Mouse (Mus musculus) retina, adult 2 months (tissue): Measurements from ENCODE around the gene Rpl23.

ENCODE experiments used
- DNase-seq: peaks from one replicate; pipeline ENCODE4 v3.0.0-alpha.2; 2012; ENCODE audit warnings: low read depth, low spot score

The Rpl23 gene

DNA sequence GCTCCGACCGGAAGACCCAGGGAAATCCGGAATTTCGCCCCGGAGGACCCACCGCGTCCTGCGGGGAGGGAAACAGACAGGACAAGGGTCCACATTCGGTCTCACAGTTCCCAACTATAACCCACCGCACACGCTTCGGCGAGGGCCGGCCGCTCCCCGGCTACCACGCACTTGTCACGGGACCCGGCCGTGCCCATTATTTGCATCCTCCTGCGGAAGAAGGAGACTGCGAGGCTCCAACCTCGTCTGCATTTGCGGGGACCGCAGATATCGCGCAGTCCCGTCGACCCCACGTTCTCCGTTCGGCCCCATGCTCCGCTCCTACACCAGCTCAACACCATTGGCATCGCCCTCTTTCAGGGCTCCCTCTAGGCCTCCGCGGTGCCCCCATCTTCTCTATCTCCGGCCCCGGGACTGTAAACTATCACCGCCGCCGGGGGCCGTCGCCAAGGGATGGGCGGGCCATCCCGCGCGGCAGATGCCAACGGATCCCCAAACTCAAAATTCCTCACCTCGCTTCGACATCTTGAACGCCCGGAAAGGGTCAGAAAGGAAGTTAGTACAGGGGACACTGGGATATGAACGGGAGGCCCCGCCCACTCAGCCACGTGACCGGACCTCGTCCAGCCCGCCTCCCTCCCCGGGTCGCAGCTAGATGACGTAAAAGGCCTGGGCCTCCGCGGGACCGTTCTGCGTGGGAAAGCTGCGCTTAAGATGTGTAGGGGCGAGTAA, at the start of gene Rpl23:
Gene Rpl23 (minus strand): TSS at position 606 of the 732 bp plus-strand sequence.
- DNase-seq: peak; percentile 97

DNA sequence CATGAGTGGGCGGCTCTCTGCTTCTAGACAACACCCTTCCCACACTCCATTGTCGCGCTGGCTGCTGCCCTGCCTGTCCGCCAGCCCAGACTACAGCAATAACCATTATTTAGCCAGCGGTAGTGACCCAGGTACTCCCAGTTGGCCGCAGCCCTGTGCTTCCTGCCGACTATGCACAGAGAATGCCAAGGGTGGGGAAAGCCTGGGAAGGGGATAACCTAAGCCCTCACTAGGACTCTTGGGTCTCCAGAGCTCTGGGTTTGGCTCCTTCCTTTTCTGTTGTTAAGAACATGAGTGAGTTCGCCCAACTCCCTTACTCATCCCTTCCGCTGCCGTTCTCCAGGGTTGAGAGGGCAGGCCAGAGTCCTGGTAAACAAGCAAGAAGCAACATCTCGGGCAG, 49.8 kb upstream of the Rpl23 start:
- DNase-seq: no peak

DNA sequence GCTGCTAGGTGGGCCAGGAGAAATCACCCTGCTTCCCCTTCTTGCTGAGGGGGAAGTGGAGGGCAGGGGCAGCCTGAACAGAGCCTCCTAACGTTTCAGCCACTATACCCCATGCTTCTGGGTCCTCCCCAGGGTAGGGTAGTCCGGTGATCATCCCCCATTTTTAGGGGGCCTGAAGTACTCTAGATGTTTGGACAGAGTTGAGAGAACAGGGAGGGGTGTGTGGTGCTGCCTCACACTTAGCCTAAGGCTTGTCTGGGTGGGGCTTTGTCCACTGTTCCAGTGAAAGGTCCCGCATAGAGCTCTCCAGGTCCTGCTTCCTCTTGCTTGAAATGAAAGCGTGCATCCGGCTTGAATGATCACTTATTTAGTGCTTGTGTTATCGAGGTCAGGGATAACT, 48.3 kb upstream of the Rpl23 start:
- no peak for DNase-seq

DNA sequence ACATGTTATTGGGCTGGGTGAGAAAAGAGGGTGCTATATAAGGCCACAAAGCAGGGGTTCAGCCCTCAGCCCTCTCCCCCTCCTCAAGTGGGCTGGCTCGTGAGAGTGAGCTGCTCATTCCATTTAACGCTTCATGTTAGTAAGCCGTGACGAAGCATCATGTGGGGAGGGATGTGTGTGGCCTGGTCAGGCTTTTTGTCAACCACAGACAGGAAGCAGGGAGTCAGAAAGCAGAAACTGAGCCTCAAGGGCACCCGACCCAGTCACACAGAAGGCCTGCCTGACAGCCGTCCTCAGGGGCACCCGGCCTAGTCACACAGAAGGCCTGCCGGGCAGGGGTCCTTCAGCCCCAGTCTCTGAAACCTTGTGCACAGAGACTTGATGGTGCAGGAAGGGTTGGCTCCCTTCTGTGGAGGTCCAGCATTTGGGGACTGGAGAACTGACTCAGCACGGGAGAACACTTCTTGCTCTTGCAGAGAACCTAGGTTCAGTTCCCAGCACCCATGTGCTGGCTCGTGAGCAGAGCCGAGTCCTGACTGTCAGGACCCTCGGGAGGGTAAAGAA, 47.8 kb upstream of the Rpl23 start:
- no peak for DNase-seq

DNA sequence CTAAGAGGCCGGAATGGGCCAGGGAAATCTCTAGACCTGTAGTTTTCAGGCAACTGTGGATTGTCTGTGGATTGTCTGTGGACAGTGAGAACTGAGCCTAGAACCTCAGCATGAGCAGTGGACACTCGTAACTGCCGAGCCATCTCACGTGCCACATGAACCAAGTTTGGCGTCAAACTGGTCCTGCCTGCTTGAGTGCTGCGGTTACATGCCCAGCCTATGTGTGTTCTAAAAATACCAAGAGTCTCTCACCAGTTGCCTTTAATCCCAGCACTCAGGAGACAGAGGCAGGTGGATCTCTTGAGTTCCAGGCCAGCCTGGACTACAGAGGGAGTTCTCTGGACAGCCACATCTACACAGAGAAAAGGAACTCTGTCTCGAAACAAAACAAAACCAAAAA, 47.1 kb upstream of the Rpl23 start:
- no peak for DNase-seq

DNA sequence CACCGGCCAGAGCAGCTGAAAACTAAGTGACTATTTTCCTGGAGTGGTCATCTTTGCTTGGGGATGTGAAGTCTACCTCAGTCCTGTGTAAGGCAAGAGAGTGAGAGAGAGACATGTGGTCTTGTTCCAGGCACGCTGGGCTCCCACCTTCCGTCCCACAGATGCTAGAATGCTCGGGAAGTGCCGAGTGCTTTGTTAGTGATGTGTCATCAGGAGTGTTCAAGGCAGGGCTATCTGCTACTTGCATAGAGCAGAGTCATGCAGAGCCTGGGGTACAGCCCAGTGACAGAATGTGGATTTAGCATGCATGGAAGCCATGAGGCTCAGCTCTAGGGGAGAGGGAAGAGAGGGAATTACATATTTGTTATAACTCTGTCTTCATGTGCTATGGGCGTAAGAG, 45.4 kb upstream of the Rpl23 start:
- DNase-seq: no peak

DNA sequence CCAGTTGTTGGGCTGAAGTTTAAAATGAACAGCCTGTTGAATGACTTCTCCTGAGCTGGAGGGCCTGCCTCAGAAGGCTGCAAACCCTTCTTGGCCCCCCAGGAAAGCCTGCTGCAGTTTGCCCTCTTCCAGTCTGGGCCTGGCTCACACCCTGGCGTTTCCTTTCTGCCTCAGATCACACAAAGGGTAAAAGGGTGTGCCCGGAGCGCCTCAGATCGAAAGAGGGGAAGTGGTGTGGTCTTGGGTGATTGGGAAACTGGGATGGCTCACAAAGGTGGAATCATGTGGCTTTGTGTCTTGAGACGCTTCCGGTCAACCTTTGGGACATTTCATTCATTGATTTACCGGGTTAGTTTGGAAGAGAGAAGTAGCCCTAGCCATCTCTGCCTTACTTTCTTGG, 44.2 kb upstream of the Rpl23 start:
- no peak for DNase-seq

DNA sequence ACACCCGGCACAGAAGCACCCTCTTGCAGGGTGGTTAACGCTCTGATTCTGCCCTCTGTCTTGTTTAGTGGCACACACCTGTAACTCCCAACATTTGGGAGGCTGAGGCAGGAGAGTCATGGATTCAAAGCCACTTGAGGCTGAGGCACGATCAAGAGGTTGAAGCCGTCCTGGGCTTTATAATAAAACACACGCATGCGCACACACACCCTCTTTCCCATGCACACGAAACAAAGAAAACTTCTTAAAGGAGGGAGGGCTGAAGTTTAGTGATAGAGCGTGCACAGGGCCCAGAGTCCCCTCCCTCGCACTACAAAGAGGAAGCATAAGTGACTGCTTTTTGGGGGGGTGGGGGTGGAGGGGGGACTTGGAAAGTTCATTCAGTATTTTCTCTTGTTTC, 43.7 kb upstream of the Rpl23 start:
- DNase-seq: no peak

DNA sequence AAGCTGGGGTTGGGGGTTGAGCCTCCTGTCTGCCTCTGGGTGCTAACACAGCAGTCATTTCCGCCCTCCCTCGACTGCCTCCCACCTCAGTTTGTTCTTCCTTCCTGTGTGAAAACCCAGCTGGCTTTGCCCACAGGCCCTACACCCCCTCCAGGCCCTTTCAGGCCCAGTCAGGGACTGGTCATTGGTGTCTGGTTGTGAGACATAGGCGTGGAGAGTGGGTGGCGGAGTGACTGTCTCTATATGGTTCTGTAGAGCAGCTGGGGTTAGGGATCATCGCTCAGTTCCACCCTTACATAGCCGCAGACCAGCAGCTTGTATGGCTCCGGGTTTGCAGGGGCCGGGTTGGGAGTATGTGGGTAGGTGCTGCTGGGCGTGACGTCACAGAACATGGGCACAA, 43.1 kb upstream of the Rpl23 start:
- no peak for DNase-seq

DNA sequence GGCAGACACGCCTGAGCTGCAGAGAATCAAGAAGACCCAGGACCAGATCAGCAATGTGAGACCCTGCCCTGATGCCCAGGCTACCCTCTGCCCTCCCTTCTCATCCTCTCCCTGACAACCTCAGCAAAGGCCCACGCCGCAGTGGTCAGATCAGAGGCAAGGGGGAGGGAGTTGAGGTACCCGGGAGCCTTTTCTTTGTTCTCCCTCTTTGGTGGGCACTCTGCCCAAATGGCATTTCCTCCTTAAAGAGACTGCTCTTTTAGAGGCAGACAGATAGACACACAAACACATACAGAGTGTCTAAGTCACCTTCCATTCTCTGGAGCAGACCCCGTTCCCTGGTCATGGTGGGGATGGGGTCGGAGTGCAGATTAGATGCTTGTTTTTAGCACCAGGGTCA, 42.7 kb upstream of the Rpl23 start:
- DNase-seq: no peak

DNA sequence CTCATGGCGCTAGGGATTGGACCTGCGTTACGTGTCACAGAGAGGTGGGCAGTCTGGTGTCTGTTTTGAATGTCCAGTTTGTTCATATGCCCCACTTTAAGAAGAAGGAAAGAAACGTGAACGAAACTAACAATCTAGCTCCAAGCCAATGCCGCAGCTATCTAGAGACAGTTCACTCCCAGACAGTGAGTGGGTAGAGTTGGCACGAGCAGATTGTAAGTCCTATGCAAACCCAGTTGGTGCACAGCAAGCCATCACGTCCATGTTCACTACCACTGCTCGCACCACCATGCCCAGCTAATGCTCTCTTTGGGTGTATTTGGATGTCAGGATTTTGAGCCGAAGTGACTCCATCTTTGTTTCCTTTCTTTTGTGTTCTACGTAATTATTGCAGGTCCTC, 41.9 kb upstream of the Rpl23 start:
- DNase-seq: no peak

DNA sequence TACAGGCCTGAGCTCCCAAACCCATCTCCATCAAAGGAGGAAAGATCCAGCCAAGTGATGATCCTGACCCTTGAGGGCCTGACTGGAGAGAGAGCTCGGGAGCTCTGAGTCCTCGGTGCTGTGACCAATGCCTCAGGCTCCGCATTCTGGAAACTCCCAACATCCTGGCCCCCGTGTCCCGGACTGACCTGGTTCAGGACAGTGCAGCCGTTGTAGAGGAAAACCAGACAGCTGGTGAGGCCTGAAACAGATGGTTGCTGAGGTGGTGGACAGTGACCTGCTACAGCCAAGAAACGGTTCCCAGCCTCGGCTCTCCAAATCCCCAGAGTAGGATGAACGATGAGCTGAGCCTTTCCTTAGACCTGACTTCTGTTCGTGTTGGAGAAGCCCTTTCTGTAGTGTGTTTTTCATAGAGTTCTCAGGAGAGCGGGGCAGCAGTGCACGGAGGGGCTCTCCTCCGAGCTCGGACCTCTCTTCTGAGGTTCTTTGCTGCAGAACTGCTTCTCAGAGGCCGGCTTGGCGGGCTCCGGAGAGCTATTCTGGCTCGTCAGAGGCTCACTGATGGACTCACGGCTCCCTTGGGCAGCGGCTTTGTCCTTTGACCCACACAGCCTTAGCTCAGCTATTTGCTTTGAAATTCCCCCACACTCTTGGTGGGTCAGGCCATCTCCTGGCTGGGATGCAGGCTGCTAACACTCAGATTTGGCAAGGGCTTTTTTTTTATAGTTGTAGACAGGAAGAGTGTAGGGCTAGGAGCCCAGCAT, 40.8 kb upstream of the Rpl23 start:
- no peak for DNase-seq

DNA sequence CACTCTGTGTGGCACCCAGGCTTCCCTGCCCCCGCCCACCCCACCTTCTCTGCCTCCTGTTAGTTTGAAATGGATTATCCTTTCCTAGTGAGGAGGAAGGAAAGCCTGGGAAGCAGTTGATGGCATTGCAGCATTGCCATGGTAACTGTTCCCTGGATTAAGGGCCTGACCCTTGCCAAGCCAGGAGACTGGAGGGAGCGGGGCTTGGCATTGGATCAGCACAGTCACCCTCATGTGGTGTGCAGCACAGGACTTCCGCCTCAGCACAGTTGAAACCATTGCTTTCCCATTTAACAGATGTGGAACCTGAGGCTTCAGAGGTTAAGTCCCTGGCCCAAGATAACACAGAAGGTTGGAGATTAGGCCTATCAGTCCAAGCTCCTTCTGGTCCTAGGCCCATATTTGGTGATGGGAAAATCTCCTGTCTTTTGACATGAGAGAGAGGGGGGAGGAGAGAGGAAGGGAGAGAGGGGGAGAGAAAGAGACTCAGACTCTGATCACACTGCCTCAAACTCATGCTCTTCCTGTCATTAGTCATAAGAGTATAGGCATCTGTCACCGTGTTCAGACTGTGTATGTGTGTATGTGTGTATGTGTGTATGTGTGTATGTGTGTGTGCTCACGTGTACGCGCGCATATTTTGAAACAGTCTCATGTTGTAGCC, 39.3 kb upstream of the Rpl23 start:
- DNase-seq: no peak

DNA sequence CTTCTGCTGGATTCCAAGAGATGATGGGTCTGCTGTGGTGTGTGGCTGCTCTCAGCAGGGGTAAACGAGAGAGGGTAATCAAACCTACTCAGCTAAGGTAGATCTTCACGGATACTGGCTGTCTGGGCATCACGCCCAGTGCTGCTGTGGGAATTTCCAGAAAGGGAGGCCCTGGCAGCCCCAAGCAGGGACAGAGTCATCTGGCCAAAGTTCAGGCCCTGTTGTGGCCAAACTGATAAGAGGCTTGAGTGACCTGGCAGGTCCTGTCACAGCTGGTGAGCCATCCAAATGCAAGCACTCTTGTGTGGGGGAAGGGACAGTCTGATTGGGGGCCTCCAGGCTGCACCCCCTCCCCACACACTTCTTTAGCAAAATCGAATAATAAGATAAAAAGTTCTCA, 38.6 kb upstream of the Rpl23 start:
- DNase-seq: no peak

DNA sequence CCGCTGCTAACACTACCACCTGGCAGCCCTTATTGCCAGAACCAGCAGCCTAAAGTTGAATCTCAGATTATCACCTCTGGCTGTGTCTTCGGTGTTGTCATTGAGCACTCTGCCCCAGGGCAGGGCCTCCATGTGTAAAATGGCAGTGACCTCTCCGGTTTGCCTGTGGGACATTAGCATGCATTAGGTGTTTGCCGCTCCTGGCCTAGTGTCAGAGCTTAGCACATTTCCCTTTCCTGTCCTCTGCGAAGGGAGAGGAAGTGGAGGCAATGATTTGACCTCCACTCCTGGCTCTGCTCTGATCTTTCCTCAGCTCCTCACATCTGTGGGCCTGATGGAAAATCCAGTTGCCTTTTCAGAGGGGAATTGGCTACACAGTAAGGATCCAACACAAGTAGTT, 37.7 kb upstream of the Rpl23 start:
- no peak for DNase-seq

DNA sequence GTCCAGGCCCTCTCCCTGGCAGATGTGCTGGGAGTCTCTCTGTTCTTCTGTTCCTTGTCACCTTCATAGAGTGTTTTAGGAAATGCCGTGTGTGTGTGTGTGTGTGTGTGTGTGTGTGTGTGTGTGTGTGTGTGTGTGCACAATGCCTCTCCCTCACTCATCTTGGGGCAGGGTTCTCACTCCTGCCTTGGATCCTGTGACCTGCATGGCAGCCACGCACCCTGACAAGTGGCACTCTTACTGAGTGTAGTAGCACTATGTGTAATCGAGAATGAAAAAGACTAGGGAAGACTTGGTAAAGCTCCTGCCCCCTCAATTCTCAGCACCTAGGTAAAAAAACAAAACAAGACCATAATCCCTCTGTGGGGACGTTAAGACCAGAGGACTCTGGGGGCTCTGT, 36.9 kb upstream of the Rpl23 start:
- DNase-seq: no peak

DNA sequence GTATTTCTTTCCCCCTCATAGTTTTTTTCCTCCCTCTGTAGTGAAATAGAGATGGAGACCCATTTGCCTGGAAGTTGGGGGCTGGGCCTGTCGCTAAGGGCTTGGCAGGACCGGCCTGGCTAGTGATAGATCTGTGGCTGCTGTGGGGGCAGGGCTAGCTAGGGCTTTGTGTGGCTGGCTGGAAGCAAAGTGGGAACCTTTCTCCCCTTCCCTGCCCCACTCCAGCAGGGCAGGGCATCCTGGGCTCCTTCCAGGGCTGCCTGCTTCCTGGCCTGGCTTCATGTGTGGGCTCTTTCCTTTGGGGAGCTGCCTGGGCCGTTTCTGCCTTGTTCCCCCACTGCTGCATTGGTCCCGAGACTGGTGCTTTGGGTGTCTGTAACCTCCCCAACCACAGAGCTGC, 36.3 kb upstream of the Rpl23 start:
- DNase-seq: no peak

DNA sequence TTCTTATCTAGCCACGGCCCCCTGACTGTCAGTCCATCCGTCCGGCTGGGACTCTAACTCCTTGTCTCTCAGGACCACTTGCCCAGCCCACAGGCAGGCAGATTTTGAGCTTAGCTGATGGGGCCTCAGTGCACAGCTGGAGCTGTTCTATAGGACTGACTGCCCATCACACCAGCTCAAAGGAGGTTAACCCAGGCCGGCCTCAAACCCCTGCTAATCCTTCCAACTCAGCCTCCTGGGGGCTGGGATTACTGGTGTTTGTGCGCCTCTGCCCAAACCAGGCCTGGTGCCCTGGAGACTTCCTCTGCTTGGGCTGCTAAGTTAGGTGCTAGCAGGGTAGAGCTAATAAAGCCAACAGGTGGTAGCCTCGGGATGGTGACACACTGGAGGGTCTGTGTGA, 35.8 kb upstream of the Rpl23 start:
- DNase-seq: no peak

DNA sequence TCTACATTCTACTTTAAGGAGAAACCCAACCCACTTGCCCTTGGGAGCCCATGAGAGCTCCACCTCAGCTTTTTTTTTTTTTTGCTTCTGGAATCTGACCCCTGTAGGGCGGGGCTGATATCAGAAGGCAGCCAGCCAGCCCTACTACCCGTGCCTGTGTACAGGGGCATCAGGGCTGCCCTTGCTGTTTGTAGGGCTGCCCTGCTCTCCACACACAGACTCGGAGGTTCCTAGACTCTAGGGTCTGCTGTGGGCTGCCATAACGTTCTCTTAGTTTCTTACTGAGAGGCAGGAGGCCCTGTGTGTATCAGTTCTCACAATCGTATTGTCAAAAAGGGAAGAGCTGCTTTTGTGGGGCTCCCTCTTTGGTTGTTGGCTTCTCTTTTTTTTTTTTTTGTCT, 35.1 kb upstream of the Rpl23 start:
- DNase-seq: no peak

DNA sequence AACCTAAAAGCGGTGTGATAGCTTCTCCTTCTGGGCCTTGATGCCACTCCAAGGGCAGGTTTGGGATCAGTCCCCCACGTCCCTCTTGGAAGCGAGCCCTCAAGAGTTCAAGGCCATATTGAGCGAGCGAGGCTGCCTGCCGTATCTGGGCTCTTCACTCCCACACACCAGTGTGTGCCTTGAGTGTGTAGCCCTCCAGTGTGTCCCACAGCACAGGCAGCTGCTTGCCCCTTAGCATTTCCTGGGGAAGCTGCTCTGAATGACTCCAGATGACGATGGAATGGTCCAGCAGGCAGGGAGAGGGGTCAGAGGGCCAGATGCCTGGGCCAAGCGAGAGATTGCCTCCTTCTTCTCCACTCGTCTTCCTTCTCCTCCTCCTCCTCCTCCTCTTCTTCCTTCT, 34.7 kb upstream of the Rpl23 start:
- no peak for DNase-seq

DNA sequence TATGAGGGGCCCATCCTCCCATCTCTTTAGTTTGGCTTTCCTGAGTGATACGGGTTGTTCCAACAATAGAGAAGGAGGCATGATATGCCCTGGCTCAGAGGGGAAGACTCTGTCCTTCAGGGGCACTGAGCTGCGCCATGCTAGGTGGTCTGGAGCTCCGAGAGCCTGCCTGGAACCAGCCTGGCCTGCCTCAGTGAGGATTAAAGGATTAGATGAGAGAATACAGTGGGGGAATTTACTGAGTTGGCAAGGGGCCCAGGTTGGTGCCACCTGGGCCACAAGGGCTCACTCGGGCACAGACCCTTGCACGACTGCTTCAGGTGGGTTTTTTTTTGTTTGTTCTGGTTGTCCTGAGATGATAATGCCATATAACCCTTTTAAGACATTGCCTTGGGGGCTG, 33.9 kb upstream of the Rpl23 start:
- DNase-seq: no peak

DNA sequence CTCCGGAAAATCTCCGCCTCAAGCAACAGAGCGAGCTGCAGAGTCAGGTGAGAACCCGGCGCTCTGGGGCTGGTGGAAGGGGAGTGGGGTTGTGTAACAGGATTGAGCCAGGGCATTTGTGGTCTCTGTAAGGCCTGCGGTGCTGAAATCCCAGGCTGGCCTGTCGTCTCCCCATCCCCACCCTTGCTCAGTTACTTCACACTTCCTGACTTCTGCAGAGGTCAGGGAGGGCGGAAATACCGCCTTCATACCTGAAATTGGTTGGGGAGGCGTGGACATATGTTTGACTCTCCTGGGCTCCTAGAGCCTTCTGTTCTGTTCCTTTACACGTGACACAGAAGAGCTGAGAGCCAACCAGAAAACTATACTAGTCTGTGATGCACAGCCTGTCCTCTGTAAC, 33.5 kb upstream of the Rpl23 start:
- DNase-seq: no peak
